Mouse (Mus musculus) erythroblast, embryonic 14.5 days (primary cell): Measurements from ENCODE around the gene Eif4h. TPM values are rescaled to one million over a fixed set of nuclear protein-coding genes. Genes with fewer than 3 reads are reported as not detected.

Source experiments
- H3K27me3 ChIP-seq: 2 replicates; pipeline ENCODE4 v1.6.1; 2012; ENCODE audit warnings: inconsistent platforms; ENCODE audit not compliant: control insufficient read depth
- H3K36me3 ChIP-seq: 2 replicates; pipeline ENCODE4 v1.6.1; 2012; ENCODE audit warnings: mild to moderate bottlenecking, inconsistent platforms; ENCODE audit not compliant: control insufficient read depth
- H3K4me1 ChIP-seq: 2 replicates; pipeline ENCODE4 v1.6.1; 2012; ENCODE audit warnings: inconsistent platforms; ENCODE audit not compliant: control insufficient read depth
- H3K4me3 ChIP-seq: replicated peaks from 2 replicates; pipeline ENCODE3; 2012; ENCODE audit warnings: moderate library complexity, mild to moderate bottlenecking, inconsistent platforms
- H3K9me3 ChIP-seq: 2 replicates; pipeline ENCODE4 v1.6.1; 2012; ENCODE audit warnings: low read length, inconsistent platforms, mixed read lengths; ENCODE audit not compliant: control insufficient read depth
- GATA1 ChIP-seq: IDR thresholded peaks from 2 replicates; pipeline ENCODE4 v1.6.1; 2012; ENCODE audit warnings: low read length, inconsistent platforms, mixed read lengths
- TAL1 ChIP-seq: IDR thresholded peaks from 3 replicates; pipeline ENCODE4 v1.6.1; 2012; ENCODE audit warnings: low read length, inconsistent platforms, mixed read lengths
- polyA plus RNA-seq: library from polyadenylated mRNA; stranded (reverse); fragments of >175 nt; gene quantifications from 2 replicates; pipeline ENCODE4 v1.2.3, GENCODE M21; 2012

Eif4h gene
- polyA plus RNA-seq, 1 experiment = 18.7 TPM

DNA sequence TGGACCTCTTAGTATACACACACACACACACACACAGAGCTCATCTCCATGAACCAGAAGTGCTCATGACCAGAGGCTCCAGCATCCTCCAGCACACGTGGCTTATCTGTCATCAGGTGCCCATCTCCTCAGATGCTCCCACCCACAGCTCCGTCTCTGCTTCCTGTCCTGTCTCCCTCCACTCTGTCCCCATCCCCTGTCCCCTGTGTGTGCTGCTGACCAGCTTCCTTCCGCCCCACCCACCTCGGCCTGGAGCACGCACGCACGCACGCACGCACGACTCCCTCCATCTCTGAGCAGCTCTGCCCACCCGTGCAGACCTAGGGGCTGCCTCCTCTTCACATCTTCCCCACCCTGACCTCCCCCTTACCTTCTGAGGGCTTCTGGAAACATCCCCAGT is 34.9 kb downstream of the Eif4h start:
- no peaks in the 10 kb centered on the region for H3K9me3 ChIP-seq
- TF ChIP-seq GATA1 = no peak
- peaks cover 2% of the 10 kb centered on the region; the same call in 1 of the 2 replicates for H3K4me1 ChIP-seq
- H3K36me3 ChIP-seq = peaks cover 7% of the 10 kb centered on the region
- no peak overlapping the region for H3K4me3 ChIP-seq
- H3K27me3 ChIP-seq = no peaks in the 10 kb centered on the region

DNA sequence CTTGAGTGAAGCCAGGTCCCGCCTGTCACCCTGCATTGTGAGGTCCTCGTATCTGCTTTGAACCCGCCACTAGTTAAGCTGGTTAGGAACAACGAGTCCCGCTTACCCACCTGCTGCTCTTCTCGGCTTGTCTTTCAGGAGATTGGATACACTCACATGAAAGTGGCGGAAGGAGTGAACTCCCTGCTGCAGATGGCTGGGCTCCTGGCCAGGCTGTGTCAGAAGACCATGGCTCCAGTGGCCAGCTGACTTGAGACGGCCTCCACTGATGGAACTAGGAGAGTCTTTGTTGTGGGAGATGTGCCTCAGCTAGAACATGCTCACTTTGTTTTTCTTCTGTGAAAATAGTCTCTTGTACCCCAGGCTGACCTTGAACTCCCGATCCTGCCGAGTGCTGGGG is 41.6 kb downstream of the Eif4h start:
- no peaks in the 10 kb centered on the region for H3K9me3 ChIP-seq
- TF ChIP-seq TAL1 = no peak
- no peak for TF ChIP-seq GATA1

DNA sequence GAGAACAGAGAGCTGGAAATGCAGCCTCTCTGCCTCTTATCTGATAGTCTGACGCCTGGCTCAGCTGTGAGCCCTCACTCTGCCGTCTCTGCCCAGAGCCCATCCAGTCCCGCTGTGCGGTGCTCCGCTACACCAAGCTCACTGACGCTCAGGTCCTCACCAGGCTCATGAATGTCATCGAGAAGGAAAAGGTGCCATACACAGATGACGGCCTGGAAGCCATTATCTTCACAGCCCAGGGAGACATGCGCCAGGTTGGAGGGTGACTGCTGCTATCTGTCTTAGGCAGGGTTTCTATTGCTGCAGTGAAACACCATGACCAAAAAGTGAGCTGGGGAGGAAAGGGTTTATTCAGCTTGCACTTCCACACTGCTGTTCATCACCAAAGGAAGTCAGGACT is 46.2 kb downstream of the Eif4h start:
- no peaks in the 10 kb centered on the region for H3K27me3 ChIP-seq
- TF ChIP-seq GATA1 (peak; percentile 33; the same call in 1 of the 2 replicates), TAL1 (peak; percentile 77)
- peaks cover 30% of the 10 kb centered on the region for H3K4me1 ChIP-seq

More for the DNA sequence above, 41.6 kb downstream of the Eif4h start:
- peaks cover 73% of the 10 kb centered on the region for H3K36me3 ChIP-seq
- peaks cover 14% of the 10 kb centered on the region for H3K4me1 ChIP-seq
- H3K4me3 ChIP-seq = no peak overlapping the region
- H3K27me3 ChIP-seq = no peaks in the 10 kb centered on the region

DNA sequence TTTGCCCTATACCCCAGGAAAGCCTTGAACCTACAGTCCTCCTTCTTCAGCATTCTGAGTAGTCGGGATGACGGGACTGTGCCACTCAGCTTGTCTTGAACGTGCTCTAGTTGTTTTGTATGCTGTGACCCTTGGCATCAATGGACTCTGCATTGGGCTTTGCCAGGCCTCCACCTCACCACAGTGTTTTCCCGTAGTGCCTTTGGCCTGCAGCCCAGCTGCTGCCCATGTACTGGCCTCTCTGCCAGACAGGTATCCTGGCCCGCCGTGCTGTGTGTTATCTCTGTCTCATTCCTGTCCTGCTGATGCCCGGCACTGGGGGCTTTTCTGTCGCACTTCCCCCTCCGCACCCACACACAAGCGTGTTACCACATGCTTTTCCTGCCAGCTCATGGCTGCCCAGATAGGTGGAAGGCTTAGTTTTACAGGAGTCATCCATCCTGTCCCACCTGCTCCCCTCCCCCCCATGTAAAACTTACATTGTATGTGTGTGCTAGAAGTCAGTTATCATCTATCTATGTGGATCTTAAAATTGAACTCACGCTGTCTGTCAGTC is 47.2 kb downstream of the Eif4h start:
- Histone ChIP-seq H3K4me1 (peaks cover 30% of the 10 kb centered on the region), H3K27me3 (no peaks in the 10 kb centered on the region), H3K9me3 (no peaks in the 10 kb centered on the region), H3K36me3 (peaks cover 95% of the 10 kb centered on the region), H3K4me3 (no peak overlapping the region)
- TF ChIP-seq GATA1 (no peak), TAL1 (no peak)

More for the DNA sequence above, 46.2 kb downstream of the Eif4h start:
- Histone ChIP-seq H3K4me3 (peak overlapping the region; percentile 23), H3K9me3 (no peaks in the 10 kb centered on the region), H3K36me3 (peaks cover 98% of the 10 kb centered on the region)

DNA sequence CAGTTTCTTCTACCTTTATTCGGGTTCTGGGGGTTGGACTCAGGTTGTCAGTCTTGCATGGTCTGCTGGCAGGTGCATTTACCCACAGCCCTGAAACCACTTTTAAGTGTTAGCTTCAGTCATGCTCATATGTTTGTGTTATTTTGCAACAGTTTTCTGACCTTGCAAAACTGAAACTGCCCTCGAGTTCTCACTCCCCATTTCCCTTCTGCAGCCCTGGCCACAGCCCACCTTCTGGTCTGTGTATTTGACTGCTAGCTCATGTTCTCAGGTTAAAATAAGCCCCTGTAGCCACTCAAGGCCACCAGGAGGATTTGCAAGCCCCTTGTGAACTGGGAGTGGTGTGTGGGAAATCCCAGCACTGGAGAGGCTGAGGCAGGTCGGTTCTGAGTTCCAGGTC is 49.4 kb downstream of the Eif4h start:
- TF ChIP-seq GATA1 (no peak), TAL1 (no peak)
- H3K4me1 ChIP-seq = peaks cover 40% of the 10 kb centered on the region
- H3K36me3 ChIP-seq = peaks cover 94% of the 10 kb centered on the region

DNA sequence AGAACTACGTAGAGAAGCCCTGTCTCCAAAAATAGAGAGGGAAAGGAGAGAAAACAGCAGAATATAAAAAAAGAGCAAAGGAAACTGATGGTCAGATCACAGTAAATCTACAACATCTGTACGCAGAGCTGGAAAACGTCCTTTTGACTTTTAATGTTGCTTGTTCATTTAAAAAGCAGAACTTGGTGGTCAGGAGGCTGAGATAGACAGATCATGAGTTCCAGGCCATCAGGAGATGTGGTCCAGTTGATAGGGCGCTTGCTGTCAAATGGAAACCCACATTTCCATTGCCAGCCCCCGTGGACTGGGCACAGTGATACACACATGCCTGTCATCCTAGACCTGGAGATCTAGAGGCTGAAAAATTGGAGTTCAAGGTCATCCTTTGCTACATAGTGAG is 54.5 kb downstream of the Eif4h start:
- no peaks in the 10 kb centered on the region for H3K9me3 ChIP-seq
- H3K27me3 ChIP-seq = no peaks in the 10 kb centered on the region
- no peak for TF ChIP-seq GATA1
- no peak for TF ChIP-seq TAL1
- no peak overlapping the region for H3K4me3 ChIP-seq
- H3K4me1 ChIP-seq = peaks cover 34% of the 10 kb centered on the region
- H3K36me3 ChIP-seq = peaks cover 54% of the 10 kb centered on the region

More for the DNA sequence above, 49.4 kb downstream of the Eif4h start:
- H3K9me3 ChIP-seq = no peaks in the 10 kb centered on the region
- H3K4me3 ChIP-seq = no peak overlapping the region
- no peaks in the 10 kb centered on the region for H3K27me3 ChIP-seq

DNA sequence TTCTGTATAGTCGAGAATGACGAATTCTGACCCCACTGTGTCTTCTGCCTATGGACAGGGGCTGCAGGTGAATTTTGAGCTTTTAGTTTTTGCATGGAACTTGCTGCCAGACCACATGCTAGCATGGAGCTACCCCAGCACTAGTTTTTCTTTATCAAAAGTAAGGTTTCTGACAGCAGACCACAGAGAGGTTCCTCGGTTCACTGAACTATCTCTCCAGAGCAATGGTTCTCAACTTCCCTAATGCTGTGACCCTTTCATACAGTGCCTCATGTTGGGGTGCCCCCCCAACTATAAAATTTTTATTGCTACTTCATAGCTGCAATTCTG is 55.4 kb downstream of the Eif4h start:
- Histone ChIP-seq H3K4me3 (peak overlapping the region; percentile 83), H3K27me3 (no peaks in the 10 kb centered on the region), H3K4me1 (peaks cover 34% of the 10 kb centered on the region), H3K9me3 (no peaks in the 10 kb centered on the region), H3K36me3 (peaks cover 46% of the 10 kb centered on the region)
- TF ChIP-seq TAL1 (no peak), GATA1 (no peak)

DNA sequence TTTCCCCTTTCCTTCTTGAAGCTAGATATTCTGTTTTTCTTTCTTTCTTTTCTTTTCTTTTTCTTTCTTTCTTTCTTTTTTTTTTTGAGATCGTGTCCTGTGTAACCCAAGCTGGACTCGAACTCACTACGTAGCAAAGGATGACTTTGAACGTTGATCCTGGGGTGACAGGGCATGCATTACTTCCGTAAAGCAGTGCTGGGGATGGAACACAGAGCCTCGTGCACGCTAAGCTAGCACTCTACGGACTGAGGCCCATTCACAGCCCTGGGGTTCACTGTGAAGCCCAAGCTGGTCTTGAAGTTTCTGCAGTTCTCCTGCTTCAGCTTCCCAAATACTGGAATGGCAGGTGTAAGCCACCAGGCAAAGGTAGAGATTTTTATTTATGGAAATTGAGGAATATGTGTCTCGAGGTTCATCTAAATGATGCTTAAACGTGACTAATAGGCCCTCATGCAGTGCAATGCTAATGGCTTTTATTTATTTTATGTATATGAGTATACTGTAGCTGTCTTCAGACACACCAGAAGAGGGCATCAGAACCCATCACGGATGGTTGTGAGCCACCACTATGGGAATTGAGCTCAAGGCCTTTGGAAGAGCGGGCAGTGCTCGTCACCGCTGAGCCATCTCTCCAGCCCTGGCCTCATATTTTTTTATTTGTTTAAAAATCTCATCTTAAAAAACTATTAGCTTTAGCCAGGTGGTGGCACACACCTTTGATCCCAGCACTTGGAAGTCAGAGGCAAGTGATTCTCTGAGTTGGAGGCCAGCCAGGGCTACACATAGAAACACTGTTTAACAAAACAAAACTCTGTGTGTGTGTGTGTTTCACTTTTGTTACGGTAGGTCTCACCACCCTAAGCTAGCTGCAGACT is 56.0 kb downstream of the Eif4h start:
- no peaks in the 10 kb centered on the region for H3K27me3 ChIP-seq
- peak overlapping the region; percentile 83 for H3K4me3 ChIP-seq
- TF ChIP-seq GATA1 (no peak), TAL1 (no peak)
- H3K4me1 ChIP-seq = peaks cover 34% of the 10 kb centered on the region
- peaks cover 40% of the 10 kb centered on the region for H3K36me3 ChIP-seq
- H3K9me3 ChIP-seq = no peaks in the 10 kb centered on the region

DNA sequence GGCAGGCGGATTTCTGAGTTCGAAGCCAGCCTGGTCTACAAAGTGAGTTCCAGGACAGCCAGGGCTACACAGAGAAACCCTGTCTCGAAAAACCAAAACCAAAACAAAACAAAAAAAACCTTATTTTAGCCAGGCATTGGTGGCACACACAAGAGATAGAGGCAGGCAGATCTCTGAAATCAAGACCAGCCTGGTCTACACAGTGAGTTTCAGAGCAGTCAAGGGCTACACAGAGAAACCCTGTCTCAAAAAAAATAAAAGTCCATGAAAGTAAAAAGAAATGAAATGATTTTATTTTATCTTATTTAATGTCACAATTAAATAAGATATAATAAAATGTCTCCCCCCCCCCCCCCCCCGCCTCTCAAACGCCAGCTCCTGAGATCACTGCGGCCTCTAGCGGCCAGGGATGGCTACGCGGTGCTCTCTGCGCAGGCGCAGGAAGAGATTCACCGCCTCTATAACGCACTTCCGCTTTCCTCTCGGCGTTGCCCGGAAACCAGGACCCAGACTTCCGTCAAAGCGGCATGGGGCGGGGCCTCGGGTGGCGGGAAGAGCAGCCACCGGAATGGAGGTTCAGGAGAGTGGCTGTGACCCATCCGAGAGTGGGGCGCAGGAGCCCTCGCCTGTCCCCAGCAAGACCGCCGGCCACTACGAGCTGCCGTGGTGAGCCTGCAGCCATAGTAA is 56.9 kb downstream of the Eif4h start:
- H3K4me3 ChIP-seq = peak overlapping the region; percentile 83
- peaks cover 34% of the 10 kb centered on the region for H3K36me3 ChIP-seq
- H3K4me1 ChIP-seq = peaks cover 36% of the 10 kb centered on the region
- TF ChIP-seq GATA1 (no peak), TAL1 (no peak)
- no peaks in the 10 kb centered on the region for H3K9me3 ChIP-seq
- no peaks in the 10 kb centered on the region for H3K27me3 ChIP-seq
